Mouse (Mus musculus) lung, adult 2 months (tissue): ENCODE measurements around the gene Anapc11. TPM values are rescaled to one million over a fixed set of nuclear protein-coding genes. Genes with fewer than 3 reads are reported as not detected.

ENCODE experiments used
- DNase-seq: peaks from one replicate; pipeline ENCODE4 v3.0.0; 2022
- H3K4me1 ChIP-seq: fragments of 200-500 bp; 2 replicates; pipeline ENCODE4 v1.6.1; 2011; ENCODE audit warnings: low read length; ENCODE audit not compliant: control insufficient read depth, insufficient read depth
- H3K4me3 ChIP-seq: fragments of 200-500 bp; replicated peaks from 2 replicates; pipeline ENCODE3; 2011; ENCODE audit warnings: low read depth, mild to moderate bottlenecking, control low read depth, low read length; ENCODE audit errors: extremely low read depth
- CTCF ChIP-seq: fragments of 200-500 bp; IDR thresholded peaks from 2 replicates; pipeline ENCODE4 v1.5.1; 2011; ENCODE audit warnings: mild to moderate bottlenecking, low read length, control low read depth; ENCODE audit not compliant: insufficient read depth
- POLR2A ChIP-seq: fragments of 200-500 bp; IDR thresholded peaks from 2 replicates; pipeline ENCODE4 v1.6.1; 2011; ENCODE audit warnings: low read depth, mild to moderate bottlenecking, control low read depth, low read length, borderline replicate concordance; ENCODE audit errors: extremely low read depth
- WGBS: fragments of 180-500 bp; shearing (Covaris S2); methylation state at CpG from one replicate; pipeline ENCODE4 v1.1.7; 2018; 5-methylcytosine and 5-hydroxymethylcytosine counted together
- polyA plus RNA-seq: library from polyadenylated mRNA; depleted of rRNA; stranded (reverse); fragments of >200 nt; gene quantifications from 2 replicates; pipeline ENCODE4 v1.2.3, GENCODE M21; 2012

Anapc11 gene
- polyA plus RNA-seq, 1 experiment: 136 TPM

DNA sequence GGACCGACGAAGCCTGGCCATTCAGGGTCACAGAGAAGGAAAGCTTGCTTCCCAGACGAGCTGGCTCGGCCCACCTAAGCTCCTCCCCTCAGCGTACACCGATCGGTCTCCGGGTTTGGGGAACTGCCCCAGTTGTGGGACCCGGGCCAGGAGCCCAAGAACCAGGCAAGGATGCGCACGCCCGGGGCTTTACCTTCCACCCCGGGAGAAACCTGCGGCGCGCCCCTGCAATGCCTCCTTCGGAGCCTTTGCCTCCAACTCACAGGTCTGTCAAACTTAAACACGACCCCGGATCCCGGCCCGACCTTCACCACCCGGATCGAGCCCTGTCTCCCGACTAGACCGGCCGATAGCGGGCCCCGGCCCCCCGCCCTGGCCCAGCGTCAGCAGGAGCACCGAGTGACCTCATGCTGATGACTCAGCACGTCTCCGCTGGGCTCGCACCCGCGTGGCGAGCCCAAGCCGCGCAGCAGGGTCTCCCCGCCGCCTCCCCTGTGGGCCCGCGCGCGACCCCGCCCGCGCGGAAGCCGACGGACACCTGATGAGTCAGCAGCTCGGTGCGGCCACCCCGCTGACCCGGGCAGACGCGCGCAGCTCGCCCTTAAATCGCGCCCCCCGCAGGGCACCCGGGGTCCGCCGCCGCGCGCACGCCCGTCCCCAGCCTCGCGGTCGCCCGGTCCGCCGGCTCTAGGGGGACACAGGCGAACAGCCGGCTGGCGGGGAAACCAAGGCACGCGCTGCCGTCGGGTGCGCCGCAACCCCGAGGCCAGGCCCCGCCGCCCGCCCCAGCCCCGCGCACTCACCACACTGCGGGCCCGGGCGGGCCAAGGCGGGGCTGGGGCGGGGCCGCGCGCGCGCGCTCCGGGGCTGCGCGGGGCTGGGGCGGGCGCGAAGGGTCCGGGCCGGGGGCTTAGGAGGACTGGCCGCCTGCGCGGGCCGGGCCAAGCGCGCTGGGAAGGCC is 34.6 kb downstream of the Anapc11 start:
- WGBS: under 1% methylated on average over 102 of the region's 116 CpGs
- TF ChIP-seq CTCF: no peak
- 0 out of 2 replicates have a peak, but pooled peaks have one; percentile 22 for TF ChIP-seq POLR2A
- peak overlapping the region; percentile 89 for H3K4me3 ChIP-seq
- H3K4me1 ChIP-seq: peaks cover 24% of the 10 kb centered on the region
- DNase-seq: peak; percentile 73

DNA sequence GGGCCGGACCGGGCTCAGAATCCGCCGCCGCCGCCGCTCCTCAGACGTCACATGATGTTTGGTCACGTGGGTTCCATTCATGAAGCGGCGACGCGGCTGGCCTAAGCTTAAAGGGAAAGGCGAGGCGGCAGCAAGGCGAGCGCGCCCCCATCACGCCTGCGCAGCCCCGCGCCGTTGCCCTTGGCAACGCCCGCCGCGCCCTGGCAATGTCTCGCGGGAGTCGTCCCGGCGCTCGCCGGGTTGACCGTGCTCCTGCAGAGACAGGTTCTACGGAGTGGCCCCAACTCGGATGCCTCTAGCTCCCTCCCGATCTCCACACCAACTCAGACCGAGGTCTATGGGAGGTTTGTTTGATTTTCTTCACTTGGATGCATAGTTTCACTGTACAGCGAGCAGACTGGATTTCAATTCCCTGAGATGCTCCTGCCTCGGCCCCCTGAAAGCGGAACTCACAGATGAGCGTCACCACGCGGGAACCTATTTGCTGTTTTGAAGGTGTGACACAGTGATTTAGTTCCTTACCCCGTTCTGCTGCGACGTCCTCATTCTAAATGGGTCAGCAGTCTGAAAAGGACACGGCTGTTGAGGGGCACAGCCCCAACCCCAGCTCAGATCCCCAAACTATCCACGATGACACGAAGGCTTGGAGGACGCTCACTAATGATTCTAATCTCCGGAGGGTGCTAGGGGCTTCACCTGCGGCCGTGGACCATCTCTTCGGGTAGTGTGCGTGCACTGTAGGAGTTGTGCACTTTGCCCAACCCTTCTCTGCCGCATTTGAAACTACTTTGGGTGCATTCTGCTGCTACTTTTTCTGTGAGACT is 35.5 kb downstream of the Anapc11 start, which contains the start of gene Mafg:
Gene Mafg, minus strand, starts transcription at position 81 of the 824 bp plus-strand sequence.
- TF ChIP-seq CTCF (no peak), POLR2A (peak; percentile 37; the same call in 1 of the 2 replicates)
- peak; percentile 86 for DNase-seq
- peak within 1 kb of the TSS; percentile 89 for H3K4me3 ChIP-seq
- peaks cover 24% of the 10 kb centered on the region for H3K4me1 ChIP-seq
- WGBS: 10% methylated on average over 58 of the region's 58 CpGs

DNA sequence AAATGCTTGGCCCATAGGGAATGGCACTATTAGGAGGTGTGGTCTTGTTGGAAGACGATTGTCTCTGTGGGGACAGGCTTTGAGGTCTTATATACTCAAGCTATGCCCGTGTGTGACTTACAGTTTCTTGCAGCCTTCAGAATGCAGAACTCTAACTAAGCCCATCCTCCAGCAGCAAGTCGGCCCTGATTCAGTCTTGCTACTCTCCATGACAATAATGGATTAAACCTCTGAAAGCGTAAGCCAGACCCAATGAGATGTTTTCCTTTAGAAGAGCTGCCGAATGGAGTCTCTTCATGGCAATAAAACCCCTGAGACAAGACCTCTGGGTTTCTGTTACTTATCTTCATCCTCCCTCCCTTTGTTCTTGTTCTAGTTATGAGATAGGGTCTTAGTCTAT is 36.6 kb downstream of the Anapc11 start:
- Histone ChIP-seq H3K4me3 (no peak overlapping the region), H3K4me1 (peaks cover 23% of the 10 kb centered on the region)
- WGBS: 83% methylated on average over 5 of the region's 5 CpGs
- TF ChIP-seq CTCF (no peak), POLR2A (no peak)
- no peak for DNase-seq

DNA sequence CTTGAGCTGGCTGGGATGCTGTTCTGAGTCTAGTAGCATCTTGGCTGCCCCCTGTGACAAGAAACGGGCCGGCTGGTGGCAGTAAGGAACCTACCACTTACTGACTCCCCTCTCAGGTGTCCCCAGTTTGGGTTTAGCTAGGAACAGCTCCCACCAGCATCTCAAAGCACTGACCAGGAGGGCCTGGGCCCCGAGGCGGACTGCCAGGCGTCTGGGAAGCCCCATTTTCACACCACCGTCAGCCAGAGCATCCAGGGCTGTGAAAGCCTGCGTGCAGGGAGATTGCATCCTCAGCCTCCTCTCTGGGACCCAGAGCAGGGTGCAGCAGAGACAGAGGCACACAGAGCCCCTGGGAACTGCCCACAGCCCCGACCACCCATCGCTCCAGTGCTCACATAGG is 43.0 kb downstream of the Anapc11 start:
- TF ChIP-seq CTCF (no peak), POLR2A (no peak)
- no peak for DNase-seq
- 61% methylated on average over 9 of the region's 9 CpGs for WGBS
- H3K4me1 ChIP-seq: 0 out of 2 replicates have a peak, but pooled peaks cover 3% of the 10 kb centered on the region
- no peak overlapping the region for H3K4me3 ChIP-seq

DNA sequence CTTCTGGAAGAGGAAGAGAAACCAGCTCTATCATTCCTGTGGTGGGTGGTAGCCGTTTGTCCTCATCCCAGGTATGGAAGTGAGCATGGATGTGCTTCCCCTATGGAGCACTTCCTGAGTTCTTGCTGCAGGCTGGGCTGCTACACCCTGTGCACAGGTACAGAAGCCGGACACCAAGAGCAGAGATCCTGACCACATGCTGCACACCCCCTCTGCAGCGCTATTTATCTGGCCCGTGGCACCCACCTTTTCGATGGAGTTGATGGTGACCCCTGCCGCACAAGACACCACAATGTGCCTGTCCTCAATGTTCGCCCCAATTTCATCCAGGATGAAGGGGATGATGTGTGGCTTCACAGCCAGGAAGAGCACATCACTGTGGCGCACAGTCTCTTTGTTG is 43.6 kb downstream of the Anapc11 start:
- H3K4me3 ChIP-seq: no peak overlapping the region
- TF ChIP-seq POLR2A: no peak
- TF ChIP-seq CTCF: no peak
- 77% methylated on average over 8 of the region's 8 CpGs for WGBS
- H3K4me1 ChIP-seq: 0 out of 2 replicates have a peak, but pooled peaks cover 3% of the 10 kb centered on the region
- DNase-seq: no peak

DNA sequence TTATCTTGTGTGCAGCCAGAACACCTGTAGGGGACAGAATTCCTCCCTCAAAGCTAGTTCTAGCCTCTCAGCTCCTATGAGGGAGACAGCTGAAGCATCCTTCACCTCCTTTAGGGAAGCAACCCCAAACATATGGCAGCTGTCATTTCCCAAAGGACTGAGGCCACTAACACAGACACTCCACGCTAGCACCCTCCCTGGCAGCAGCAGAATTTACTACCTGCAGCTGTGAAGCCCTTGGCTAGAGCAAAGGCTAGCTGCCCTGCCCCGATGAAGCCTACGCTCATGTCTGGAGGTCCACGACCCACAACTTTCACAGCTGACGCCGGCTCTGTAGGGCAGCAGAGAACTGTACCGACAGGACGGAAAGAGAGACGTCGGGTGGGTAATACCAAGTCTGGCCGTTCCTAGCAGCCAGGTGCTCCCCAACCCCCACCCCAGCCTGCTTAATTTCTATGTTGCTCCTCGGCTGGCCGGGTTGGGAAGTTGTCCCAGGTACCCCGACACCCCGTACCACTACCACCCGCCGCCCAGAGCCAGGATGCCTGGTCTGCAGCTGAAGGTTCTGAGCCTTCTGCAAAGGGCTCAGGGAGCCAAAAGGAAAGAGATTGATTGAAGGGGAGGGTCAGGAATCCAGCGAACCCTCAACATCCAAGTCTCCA is 44.8 kb downstream of the Anapc11 start:
- TF ChIP-seq CTCF (no peak), POLR2A (no peak)
- peak overlapping the region; percentile 60 for H3K4me3 ChIP-seq
- 0 out of 2 replicates have a peak, but pooled peaks cover 3% of the 10 kb centered on the region for H3K4me1 ChIP-seq
- DNase-seq: no peak
- 1% methylated on average over 18 of the region's 18 CpGs for WGBS

DNA sequence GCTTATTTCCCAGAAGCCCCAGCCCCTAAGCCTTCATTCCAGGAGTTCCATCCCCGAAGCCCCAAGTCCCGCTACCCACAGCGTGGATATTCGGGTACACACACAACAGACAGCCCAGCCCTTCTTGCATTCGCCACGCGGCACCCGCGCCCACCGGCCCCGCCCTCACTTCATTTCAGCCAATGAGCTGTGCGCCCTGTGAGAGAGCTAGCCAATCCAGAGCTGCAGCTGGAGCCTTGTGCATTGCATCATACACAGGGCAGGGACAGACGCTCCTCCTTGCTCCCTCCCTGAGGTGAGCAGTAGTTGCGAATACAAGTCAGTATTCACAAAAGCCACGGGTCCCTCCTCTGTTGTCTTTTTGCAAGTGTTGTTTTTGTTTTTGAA is 45.4 kb downstream of the Anapc11 start, which contains the start of gene Pycr1:
Gene Pycr1, minus strand, starts transcription at position 169 of the 387 bp plus-strand sequence.
- no peak for TF ChIP-seq CTCF
- no peak for TF ChIP-seq POLR2A
- 1% methylated on average over 15 of the region's 15 CpGs for WGBS
- Histone ChIP-seq H3K4me3 (peak within 1 kb of the TSS; percentile 60), H3K4me1 (0 out of 2 replicates have a peak, but pooled peaks cover 3% of the 10 kb centered on the region)
- DNase-seq: peak; percentile 93

DNA sequence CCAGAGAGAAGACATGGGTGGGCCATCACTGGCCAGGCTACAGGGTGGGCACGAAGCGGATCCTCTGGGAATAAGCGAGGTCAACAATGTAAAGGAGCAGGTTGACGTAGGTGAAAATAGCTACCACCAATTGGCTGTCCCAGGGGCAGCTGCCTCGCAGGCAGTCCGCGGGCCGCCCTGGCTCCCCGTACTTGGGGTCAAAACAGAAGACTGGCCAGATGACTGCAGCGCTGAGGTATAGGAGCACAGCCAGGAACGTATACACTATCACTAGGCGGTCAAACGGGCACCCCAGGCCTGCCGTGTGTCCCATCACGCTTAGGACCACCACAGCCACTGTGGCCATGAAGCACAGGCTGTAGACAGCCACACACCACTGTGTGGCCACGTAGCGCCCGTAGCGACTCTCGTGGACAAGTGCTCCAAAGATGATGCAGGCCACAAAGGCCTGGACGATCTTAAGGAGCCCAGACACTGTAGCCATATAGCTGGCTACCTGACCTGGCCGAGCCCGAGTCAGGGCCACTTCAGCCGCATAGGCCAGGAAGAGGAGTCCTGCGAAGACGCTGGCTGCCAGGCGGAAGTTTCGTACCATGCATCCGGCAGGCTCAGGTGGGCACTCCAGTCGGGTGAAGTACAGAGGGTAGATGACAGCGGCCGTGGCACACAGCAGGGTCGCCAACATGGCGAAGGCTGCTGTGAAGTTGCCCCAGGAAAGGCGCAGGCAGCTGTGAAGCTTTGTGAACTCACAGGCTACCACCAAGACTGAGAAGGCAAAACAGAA is 49.0 kb downstream of the Anapc11 start:
- WGBS: 79% methylated on average over 35 of the region's 35 CpGs
- no peak for TF ChIP-seq CTCF
- TF ChIP-seq POLR2A: no peak
- H3K4me1 ChIP-seq: 0 out of 2 replicates have a peak, but pooled peaks cover 3% of the 10 kb centered on the region
- DNase-seq: no peak
- H3K4me3 ChIP-seq: no peak overlapping the region
